Mouse (Mus musculus) Patski (cell line): ENCODE results near the gene Yipf3. TPM values are rescaled to one million over a fixed set of nuclear protein-coding genes. Genes with fewer than 3 reads are reported as not detected.
A peak's percentile ranks its signal among the peaks of the same experiment; 100 is the strongest.

ENCODE experiments used
- ATAC-seq: fragments of 100-300 bp; one replicate; pipeline ENCODE4 v1.8.0; 2021
- CTCF ChIA-PET: fragments of 350-600 bp; sonication (Branson Sonifier 250); formaldehyde crosslinking; loops from one replicate; lab custom pipeline; 2022; ENCODE audit warnings: inconsistent platforms; lab: Charles Lee
- POLR2A ChIA-PET: fragments of 350-600 bp; sonication (Branson Sonifier 250); formaldehyde crosslinking; loops from one replicate; lab custom pipeline; 2022; ENCODE audit warnings: antibody characterized with exemption, inconsistent platforms; lab: Charles Lee
- DNase-seq: peaks from one replicate; pipeline ENCODE4 v3.0.0-alpha.2; 2011; ENCODE audit warnings: low read depth, low spot score
- H3K27me3 ChIP-seq: fragments of 371-371 bp; one replicate; pipeline ENCODE4 v1.5.1; 2021
- CTCF ChIP-seq: fragments of 100-300 bp; IDR thresholded peaks from one replicate; pipeline ENCODE4 v1.5.1; 2021
- in situ Hi-C: fragments of 300-500 bp; cut with MboI; formaldehyde crosslinking; loops from 3 replicates; pipeline ENCODE4 v1.11.1; 2018; ENCODE audit warnings: low pct_unique_long_range_greater_than_20kb, mixed read lengths
- polyA plus RNA-seq: library from polyadenylated mRNA; unstranded; gene quantifications from one replicate; pipeline ENCODE4 v1.2.3, GENCODE M21; 2021

Yipf3 gene
- polyA plus RNA-seq, 1 experiment from 2014 or later, result 88.7 TPM

DNA sequence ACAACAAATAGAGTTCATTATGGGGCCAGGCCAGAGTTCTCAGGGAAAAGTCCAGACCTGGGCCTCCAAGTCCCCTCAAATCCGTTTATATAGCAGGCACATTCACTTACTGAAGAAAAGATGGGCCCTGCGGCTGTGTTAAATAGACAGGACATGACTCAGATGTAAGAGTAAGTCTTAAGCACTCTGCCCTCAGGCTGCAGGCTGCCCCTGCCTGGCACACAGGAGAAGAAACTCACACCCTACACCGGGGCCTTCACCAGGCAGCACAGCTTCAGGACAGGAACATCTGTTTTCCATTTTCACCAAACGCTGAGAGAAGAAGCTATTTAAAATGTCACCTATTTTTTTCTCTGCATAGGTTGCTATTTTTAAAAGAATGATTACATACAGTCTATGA lies 29.7 kb downstream of the Yipf3 start:
- H3K27me3 ChIP-seq, result no peaks in the 10 kb centered on the region
- ATAC-seq (peak; percentile 27), DNase-seq (no peak)
- POLR2A ChIA-PET, result interaction anchor here (1.3 kb wide), 1 partner anchor 34 kb away, joined by 13 read pairs; no protein-coding TSS in a partner anchor
- in situ Hi-C loops, result no loop called here
- no peak for TF ChIP-seq CTCF
- CTCF ChIA-PET, result interaction anchor here (0.7 to 1.0 kb wide), 2 partner anchors 12 to 50 kb away, joined by 3 read pairs; partner anchors contain the start of gene Abcc10

DNA sequence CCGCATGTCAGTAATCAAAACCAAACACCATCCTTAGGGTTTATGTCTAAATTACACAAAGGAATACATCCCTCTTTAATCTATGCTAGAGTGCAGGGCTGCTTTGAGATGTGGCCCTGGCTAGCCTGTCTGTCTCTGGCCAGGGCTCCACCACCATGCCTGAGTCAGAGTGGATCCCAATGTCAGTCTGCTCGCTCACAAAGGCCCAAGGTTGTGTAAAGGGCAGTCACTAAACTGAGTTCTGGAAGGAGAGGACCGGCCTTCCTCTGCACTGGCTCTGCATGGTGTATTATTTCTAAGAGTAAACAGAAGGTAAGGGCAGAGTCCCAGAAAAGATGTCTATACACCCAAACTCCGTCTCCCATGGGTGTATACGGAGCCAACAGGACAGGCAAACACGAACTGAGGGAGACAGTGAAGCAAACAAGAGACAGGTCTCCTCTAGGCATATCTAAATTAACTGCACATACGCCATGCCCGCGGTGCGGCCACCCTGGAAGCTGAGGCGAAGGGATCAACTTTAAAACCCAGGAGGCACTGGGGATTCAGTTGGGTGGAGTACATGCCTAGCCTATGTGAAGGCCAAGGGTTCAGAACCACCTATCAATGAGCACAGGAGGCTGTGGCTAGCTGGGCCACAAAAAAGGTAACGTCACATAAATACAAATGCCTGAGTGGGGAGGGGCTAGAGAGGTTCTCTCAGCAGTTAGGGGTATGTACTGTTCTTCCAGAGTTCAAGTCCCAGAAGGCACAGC lies 30.3 kb downstream of the Yipf3 start:
- DNase-seq, result no peak
- H3K27me3 ChIP-seq, result no peaks in the 10 kb centered on the region

DNA sequence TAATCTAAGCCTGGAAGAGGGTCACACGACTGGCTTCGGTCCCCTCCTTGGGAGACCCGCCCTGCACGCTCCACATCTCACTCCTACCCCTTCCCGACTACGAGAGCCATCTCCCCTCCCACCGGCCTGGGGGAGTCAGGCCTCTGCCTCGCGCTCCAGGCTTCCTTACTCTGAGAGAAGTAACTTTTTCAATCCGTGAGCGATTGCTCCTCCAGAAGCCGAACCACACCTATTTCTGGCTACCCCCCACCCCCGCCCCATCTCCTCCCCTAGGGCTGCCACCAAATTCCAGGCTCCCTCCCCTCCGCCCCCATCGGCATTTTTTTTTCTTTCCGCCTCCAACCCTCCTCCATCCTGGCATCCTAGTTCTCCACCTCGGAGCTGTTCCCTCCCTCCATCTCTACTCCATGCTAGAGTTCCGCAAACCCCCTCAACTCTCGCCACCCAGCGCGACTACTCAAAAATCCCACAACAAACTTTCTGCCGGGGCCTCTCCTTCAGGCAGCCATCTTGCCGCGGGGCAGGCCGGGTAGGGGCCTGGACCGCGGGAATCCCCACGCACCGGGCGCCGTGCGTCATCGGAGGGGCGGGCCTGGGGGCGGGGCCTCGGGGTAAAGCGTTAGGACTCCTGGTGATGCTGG lies 34.7 kb downstream of the Yipf3 start, which contains the start of gene Tjap1:
TSS of gene Tjap1 (minus strand) at position 544 of the 641 bp plus-strand sequence.
- TF ChIP-seq CTCF, result no peak
- in situ Hi-C loops, result no loop called here
- DNase-seq (no peak), ATAC-seq (peak; percentile 63)
- no peaks in the 10 kb centered on the region for H3K27me3 ChIP-seq
- ChIA-PET CTCF (no interaction called here), POLR2A (interaction anchor here (0.7 to 2.2 kb wide), 6 partner anchors 9 to 459 kb away, joined by 3 to 16 read pairs (median 4); no protein-coding TSS in a partner anchor)

More for the DNA sequence above, 30.3 kb downstream of the Yipf3 start:
- in situ Hi-C loops, result no loop called here
- TF ChIP-seq CTCF, result no peak
- ChIA-PET POLR2A (no interaction called here), CTCF (no interaction called here)
- ATAC-seq, result no peak

DNA sequence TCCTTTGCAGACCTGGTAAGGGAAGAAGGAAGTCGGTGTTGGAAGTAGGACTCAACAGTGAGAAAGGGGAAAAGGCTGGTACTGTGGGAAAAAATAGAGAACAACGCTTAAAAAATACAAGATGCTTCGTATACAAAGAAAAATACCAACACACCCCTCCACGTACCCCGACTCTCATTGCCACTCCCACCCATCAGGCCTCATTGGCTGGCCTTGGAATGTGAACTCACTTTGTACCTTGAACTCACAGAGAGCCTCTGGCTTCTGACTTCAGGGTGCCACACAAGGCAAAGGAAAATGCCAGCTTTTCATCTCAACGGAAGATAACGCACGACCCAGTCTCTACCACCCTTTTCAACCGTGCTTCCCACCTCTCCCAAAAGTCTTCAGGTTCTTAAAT lies 35.3 kb downstream of the Yipf3 start:
- in situ Hi-C loops, result no loop called here
- DNase-seq (no peak), ATAC-seq (no peak)
- no peak for TF ChIP-seq CTCF
- no peaks in the 10 kb centered on the region for H3K27me3 ChIP-seq
- POLR2A ChIA-PET, result interaction anchor here (0.7 to 2.2 kb wide), 3 partner anchors 17 to 32 kb away, joined by 3 to 16 read pairs (median 5); no protein-coding TSS in a partner anchor
- CTCF ChIA-PET, result no interaction called here

DNA sequence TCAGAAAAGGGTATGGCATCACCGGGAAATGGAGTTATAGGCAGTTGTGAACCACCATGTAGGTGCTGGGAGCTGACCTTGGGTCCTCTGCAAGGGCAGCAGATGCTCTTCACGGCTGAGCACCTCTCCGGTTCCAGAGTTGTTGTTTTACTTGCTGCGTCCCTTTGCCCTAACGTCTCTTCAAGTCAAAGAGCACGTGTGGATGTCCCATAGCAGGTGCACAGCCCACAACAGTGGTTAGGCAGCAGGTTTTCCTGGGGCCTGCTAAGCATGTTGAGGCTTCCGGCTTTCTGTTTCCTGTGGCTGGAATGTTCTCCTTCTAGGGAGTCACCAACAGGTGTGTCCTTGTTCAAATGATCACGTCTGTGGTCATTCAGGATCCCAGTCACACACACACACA lies 36.0 kb downstream of the Yipf3 start:
- ChIA-PET POLR2A (interaction anchor here (0.7 kb wide), 1 partner anchor 14 kb away, joined by 3 read pairs; no protein-coding TSS in a partner anchor), CTCF (interaction anchor here (1.4 kb wide), 1 partner anchor 18 kb away, joined by 3 read pairs; no protein-coding TSS in a partner anchor)
- no peaks in the 10 kb centered on the region for H3K27me3 ChIP-seq
- DNase-seq, result no peak
- in situ Hi-C loops, result no loop called here
- TF ChIP-seq CTCF, result no peak
- no peak for ATAC-seq

DNA sequence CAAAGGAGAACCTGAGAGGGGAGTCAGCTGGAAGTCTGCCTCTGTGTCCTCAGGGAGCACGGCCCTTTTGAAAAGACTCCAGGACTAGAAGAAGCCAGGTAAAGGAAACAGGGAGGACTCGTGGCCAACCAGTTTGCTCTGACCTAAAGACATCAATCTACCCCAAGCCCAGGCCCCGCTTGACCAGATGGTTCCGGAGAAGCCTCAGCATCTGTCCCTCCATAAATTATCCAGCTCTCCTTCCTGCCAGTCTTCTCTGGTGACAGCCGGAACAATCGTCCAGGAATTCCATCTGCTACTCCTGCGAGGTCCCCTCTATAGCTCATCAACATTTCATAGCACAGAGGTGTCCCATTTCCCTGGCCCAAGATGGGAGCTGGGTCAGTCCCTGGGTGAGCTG lies 36.8 kb downstream of the Yipf3 start:
- ChIA-PET CTCF (interaction anchor here (0.8 to 1.4 kb wide), 2 partner anchors 17 to 19 kb away, joined by 3 read pairs; no protein-coding TSS in a partner anchor), POLR2A (interaction anchor here (0.5 to 1.2 kb wide), 3 partner anchors 10 to 16 kb away, joined by 3 to 4 read pairs (median 3); no protein-coding TSS in a partner anchor)
- H3K27me3 ChIP-seq, result no peaks in the 10 kb centered on the region
- DNase-seq (no peak), ATAC-seq (no peak)
- no peak for TF ChIP-seq CTCF
- in situ Hi-C loops, result no loop called here

DNA sequence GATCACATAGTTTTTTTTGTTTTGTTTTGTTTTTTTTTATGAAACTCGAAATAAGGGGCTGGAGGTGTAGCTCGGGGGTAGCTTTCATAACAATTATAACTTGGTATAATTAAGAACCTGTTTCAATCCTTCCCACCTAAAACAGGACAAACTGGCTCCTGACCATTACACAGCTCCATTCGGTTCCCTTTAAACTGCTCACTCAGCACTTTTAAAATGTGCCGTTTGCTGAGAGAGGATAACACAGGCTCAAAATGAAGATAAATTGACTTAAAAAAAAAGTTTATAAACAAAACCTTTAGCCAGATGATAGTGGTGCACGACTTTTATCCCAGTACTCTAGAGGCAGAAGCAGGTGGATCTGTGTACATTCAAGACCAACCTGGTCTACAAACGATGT lies 37.5 kb downstream of the Yipf3 start:
- POLR2A ChIA-PET, result interaction anchor here (1.2 kb wide), 1 partner anchor 11 kb away, joined by 3 read pairs; no protein-coding TSS in a partner anchor
- ATAC-seq, result no peak
- peaks cover under 1% of the 10 kb centered on the region for H3K27me3 ChIP-seq
- DNase-seq, result no peak
- no peak for TF ChIP-seq CTCF
- CTCF ChIA-PET, result interaction anchor here (0.8 to 1.4 kb wide), 3 partner anchors 17 to 19 kb away, joined by 3 to 4 read pairs (median 3); no protein-coding TSS in a partner anchor
- in situ Hi-C loops, result no loop called here

DNA sequence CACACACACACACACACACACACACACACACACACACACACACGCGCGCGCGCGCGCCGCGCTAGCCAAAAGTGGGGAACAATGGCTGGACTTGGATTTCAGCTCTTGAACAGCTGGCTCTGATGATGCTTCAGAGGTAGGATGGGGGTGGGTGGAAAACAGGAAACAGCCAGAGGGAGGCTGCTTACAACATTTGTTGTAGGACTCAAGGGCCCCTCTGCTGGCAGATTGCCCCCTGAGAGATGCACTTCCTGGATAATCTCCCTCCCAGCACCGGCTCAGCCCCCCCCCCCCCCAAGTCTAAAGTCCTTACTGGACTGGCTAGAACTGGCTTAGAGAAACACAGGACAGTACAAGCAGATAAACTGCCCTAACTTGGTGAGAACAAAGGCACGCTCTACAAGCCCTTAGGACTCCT lies 39.8 kb downstream of the Yipf3 start:
- H3K27me3 ChIP-seq, result peaks cover 6% of the 10 kb centered on the region
- in situ Hi-C loops, result no loop called here
- ChIA-PET CTCF (interaction anchor here (1.0 to 1.4 kb wide), 2 partner anchors 9 to 13 kb away, joined by 3 read pairs; no protein-coding TSS in a partner anchor), POLR2A (no interaction called here)
- no peak for TF ChIP-seq CTCF
- ATAC-seq (no peak), DNase-seq (no peak)

DNA sequence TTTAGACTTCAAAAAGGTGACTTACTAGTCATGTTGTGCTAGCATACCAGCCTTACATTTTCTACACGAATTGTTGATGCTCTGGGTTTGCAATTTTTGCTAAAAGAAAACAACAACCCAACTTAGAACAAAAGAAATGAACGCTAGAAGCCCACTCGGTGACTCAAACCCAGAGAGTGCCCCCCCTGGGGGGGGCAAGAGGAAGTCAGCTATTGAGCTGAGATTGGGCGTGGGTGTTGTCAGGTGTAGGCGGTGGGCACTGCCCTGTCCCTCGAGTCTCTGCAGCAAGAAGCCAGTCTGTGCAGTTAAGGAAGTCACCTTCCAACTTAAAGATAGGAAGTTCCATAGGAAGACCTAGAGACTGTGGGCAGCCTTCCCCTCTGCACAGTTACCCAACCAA lies 48.7 kb downstream of the Yipf3 start:
- DNase-seq (no peak), ATAC-seq (no peak)
- H3K27me3 ChIP-seq, result peaks cover 31% of the 10 kb centered on the region
- CTCF ChIA-PET, result interaction anchor here (0.9 to 1.7 kb wide), 2 partner anchors 27 to 30 kb away, joined by 4 read pairs; no protein-coding TSS in a partner anchor
- in situ Hi-C loops, result loop anchor here (5.0 kb wide), 1 partner anchor 34 kb away; no protein-coding TSS in a partner anchor
- POLR2A ChIA-PET, result no interaction called here
- no peak for TF ChIP-seq CTCF

DNA sequence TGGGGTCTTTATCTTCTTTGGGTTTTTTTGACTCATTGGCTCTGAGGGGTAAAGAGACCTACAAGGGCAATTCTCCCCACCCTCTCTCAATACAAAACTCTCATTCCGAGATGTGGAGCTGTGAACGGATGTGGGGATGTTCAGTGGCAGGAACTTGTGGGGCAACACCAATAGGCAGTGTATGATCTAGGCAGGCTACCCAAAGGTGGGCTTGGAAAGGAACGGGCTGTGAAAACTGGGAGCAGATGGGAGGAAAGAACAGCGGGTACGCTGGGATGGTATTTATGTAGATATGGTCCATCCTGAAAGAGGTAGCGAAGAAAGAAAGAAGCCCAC lies 49.1 kb downstream of the Yipf3 start:
- ATAC-seq (no peak), DNase-seq (no peak)
- no peak for TF ChIP-seq CTCF
- ChIA-PET CTCF (interaction anchor here (1.7 kb wide), 1 partner anchor 28 kb away, joined by 4 read pairs; no protein-coding TSS in a partner anchor), POLR2A (interaction anchor here (0.6 kb wide), 1 partner anchor 377 kb away, joined by 3 read pairs; no protein-coding TSS in a partner anchor)
- peaks cover 31% of the 10 kb centered on the region for H3K27me3 ChIP-seq
- in situ Hi-C loops, result loop anchor here (5.0 kb wide), 1 partner anchor 35 kb away; no protein-coding TSS in a partner anchor
